Mouse (Mus musculus) T-helper 1 cell (primary cell): Measurements from ENCODE around the gene Lsp1.

Source experiments
- in situ Hi-C: fragments of 300-600 bp; cut with MboI, MseI; formaldehyde crosslinking; loops from one replicate; pipeline ENCODE4 v1.15.1; 2025; ENCODE audit warnings: high pct_unique_total_duplicates

The Lsp1 gene

DNA sequence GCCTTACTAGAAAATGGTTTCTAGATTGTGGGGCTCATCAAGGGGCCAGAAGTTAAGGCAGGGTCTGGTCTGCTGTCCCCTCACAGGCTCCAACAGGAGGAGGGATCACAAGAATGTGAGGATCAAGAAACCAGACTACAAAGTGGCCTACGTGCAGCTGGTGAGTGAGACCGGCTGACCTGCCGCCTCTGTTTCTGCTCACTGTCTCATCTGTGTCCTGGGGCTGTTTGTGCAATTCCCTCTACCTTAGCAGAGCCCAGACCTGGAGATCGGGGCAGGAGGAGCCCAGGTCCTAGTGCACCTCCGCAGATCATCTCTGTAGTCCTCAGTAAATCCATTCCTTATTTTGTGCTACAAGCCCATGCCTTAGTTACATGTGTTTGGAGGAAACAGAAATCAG is 76.6 kb downstream of the Lsp1 start:
- in situ Hi-C loops, result no loop called here

DNA sequence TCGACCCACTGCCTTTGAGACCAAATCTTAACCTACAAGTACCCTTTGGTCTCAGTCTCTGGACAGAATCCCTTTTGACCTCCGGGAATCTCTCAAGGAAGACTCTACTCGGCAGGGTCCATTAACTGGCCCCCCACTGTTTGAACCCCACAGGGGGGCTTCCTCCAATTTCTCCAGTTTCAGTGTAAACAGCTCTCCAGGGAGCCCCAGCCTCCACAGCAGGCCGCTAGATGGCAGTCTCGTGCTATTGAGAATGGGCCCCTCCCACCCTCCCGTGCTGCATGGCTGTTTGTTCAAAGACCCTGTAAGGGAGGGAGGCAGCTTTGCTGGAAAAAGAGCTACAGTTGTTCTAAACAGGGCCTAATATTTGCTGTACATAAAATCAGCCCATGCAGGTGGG is 77.3 kb downstream of the Lsp1 start:
- in situ Hi-C loops, result no loop called here

DNA sequence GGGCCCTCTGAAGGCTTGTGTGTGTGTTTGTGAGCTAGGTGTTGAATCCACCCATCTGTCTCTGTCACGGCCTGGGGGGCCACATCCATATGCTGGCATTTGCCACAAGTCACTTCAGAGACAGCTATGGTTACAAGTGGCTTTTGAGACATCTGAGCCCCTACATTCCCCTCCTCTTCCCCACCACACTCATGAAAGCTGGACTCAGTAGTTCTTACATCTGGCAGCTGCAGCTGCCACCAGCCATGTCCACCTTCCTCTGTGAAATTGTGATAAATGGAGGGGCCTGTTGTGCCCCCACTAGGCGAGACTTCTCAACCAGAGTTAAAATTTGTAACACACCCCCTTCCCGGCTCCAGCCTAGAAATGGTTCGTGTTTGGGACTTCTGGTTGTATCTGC is 77.7 kb downstream of the Lsp1 start:
- in situ Hi-C loops, result no loop called here

DNA sequence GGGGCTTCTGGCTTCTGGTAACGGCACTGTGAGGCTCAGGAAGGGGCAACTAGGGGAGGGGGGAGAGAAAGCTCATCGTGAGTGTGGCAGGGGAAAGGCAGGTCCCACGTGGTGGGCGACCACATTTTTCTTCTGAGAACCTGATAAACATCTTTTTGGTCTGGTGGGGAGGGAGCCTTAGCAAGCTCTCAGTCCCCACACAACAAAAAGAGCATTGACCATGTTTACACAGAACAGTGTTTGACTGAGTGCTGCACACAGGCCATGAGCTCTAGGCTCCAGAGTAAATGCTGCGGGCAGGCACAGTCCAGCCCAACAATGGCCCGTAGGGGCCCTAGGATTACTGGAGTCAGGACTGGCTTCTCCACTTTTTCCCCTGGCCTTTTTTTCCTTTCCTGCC is 78.2 kb downstream of the Lsp1 start:
- in situ Hi-C loops, result no loop called here

DNA sequence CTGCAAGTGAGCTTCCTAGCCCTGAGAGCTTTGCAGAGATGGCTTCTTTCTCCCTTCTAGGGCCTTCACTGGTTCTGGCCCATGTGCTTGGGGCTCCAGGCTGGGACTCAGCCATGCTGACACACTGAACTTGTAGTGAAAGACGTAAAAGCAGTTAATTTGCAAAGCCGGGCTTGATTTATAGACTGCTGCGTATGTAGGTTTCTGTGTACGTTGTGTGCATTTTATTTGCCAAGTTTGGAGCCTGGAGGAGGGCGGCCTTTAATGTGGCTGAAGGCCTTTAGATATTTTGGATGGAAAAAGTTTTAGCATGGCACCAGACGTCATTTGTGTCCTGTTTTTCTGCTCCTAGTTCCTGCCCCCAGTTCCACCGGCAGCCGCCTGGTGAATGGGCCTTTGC is 79.2 kb downstream of the Lsp1 start:
- in situ Hi-C loops, result no loop called here

DNA sequence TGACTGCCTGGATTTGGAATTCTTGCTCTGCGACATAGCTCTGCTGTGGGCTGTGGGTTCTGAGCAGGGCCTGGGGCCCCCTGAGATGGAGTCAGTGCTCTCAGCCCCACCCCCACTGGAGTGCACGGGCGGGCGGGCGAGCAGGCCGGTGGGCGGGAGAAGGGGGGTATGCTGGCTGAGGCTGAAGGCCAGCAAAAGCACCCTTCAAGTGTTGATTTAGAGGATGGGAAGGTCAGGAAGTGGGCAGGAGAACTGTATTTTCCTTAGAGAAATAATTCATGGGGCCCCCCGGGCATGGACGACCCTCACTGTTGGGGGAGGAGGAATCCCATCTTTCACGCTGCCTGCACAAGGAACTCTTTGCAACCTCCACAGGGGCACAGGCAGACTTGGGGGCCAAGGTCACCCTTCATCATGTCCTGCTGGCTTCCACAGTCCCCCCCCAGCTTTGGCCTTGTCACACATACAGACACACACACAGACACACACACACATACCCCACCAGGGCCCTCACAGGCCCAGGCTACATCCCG is 82.2 kb downstream of the Lsp1 start:
- in situ Hi-C loops, result no loop called here
